Mouse (Mus musculus) hindbrain, embryonic 16.5 days (tissue): ENCODE data around the gene Elavl2. TPM values are rescaled to one million over a fixed set of nuclear protein-coding genes. Genes with fewer than 3 reads are reported as not detected.

Experiments used
- ATAC-seq: fragments of 200-750 bp; cut with Nextera tagmentation; 2 replicates; pipeline ENCODE4 v1.8.0; 2017; ENCODE audit warnings: moderate TSS enrichment, moderate library complexity
- H3K27ac ChIP-seq: fragments of 300-500 bp; sonication (generic); 2 replicates; pipeline ENCODE4 v1.5.1; 2014; ENCODE audit warnings: low read depth, mild to moderate bottlenecking, control low read depth, low read length, moderate library complexity
- H3K27me3 ChIP-seq: fragments of 300-500 bp; sonication (generic); replicated peaks from 2 replicates; pipeline ENCODE4 v1.6.1; 2014; ENCODE audit warnings: low read length; ENCODE audit not compliant: control insufficient read depth, insufficient read depth
- H3K36me3 ChIP-seq: fragments of 300-500 bp; sonication (generic); 2 replicates; pipeline ENCODE4 v1.6.1; 2014; ENCODE audit warnings: mild to moderate bottlenecking, low read length, moderate library complexity, mixed read lengths; ENCODE audit not compliant: control insufficient read depth, insufficient read depth
- H3K4me1 ChIP-seq: fragments of 300-500 bp; sonication (generic); 2 replicates; pipeline ENCODE4 v1.6.1; 2014; ENCODE audit warnings: low read depth, low read length; ENCODE audit not compliant: control insufficient read depth, insufficient read depth
- H3K4me2 ChIP-seq: fragments of 300-500 bp; sonication (generic); 2 replicates; pipeline ENCODE4 v1.6.1; 2014; ENCODE audit warnings: mild to moderate bottlenecking, low read length, control low read depth, moderate library complexity
- H3K4me3 ChIP-seq: fragments of 300-500 bp; sonication (generic); 2 replicates; pipeline ENCODE4 v1.5.1; 2014; ENCODE audit warnings: mild to moderate bottlenecking, low read length, control low read depth, moderate library complexity
- H3K9ac ChIP-seq: fragments of 300-500 bp; sonication (generic); 2 replicates; pipeline ENCODE4 v1.6.1; 2014; ENCODE audit warnings: low read depth, mild to moderate bottlenecking, control low read depth, low read length, moderate library complexity
- H3K9me3 ChIP-seq: fragments of 300-500 bp; sonication (generic); 2 replicates; pipeline ENCODE4 v1.6.1; 2014; ENCODE audit warnings: mild to moderate bottlenecking, low read length, moderate library complexity; ENCODE audit not compliant: control insufficient read depth
- WGBS: fragments of 180-500 bp; shearing (Covaris S2); extraction: QIAGEN DNeasy Blood & Tissue Kit; methylation state at CpG from one replicate; pipeline ENCODE4 v1.1.7; 2014; 5-methylcytosine and 5-hydroxymethylcytosine counted together
- polyA plus RNA-seq: library from polyadenylated mRNA; unstranded; fragments of >200 nt; fragmentation: Nextera tagmentation; extraction: Ambion mirVana; gene quantifications from 2 replicates; pipeline ENCODE4 v1.2.1, GENCODE M21; 2015

Elavl2 gene
- polyA plus RNA-seq, 1 experiment from 2014 or later = 148 TPM

- peaks cover 6% of the 10 kb centered on the region for H3K4me1 ChIP-seq
- WGBS = 3% methylated on average over 9 of the region's 9 CpGs
- no peaks in the 10 kb centered on the region for H3K27me3 ChIP-seq
- no peaks in the 10 kb centered on the region for H3K36me3 ChIP-seq
- no peak overlapping the region for H3K27ac ChIP-seq
- H3K4me3 ChIP-seq = no peak overlapping the region
- H3K9ac ChIP-seq = no peak overlapping the region
- ATAC-seq = no peak
- H3K4me2 ChIP-seq = peak overlapping the region; percentile 77
- H3K9me3 ChIP-seq = no peaks in the 10 kb centered on the region
These were observed 21.0 kb downstream of the Elavl2 start for GRCm38 (mm10) chr4:91379559-91379958.

DNA sequence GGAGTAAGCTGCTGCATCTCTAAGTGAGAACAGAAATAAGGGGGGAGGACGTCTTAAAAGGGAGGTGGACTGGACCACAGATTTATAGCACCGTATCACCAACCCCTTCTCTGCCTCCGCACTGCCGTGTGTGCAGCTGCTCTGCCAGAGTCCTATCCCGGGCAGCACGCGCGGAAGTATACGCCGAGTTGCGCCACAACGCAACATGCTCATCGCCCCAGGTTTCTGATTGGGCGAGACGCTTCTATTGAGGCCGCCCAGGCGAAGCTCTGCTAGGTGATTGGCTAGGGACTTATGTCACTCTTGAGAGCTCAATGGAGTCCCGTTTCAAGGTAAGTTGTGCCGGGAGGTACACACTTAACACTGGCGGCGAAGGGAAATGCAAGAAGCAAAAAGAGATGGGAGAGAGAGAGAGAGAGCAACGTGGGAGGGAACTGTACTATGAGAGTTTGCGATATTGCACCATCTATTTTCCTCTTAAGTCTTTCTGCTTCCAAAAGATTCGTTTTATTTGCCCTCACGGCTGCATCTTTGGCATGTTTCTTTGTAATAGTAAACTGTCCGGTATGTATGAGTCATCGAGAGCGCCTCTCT lies 24.2 kb downstream of the Elavl2 start:
- no peaks in the 10 kb centered on the region for H3K36me3 ChIP-seq
- H3K27ac ChIP-seq = peak overlapping the region; percentile 93
- WGBS = under 1% methylated on average over 28 of the region's 28 CpGs
- peaks cover 9% of the 10 kb centered on the region for H3K4me1 ChIP-seq
- H3K4me3 ChIP-seq = peak overlapping the region; percentile 87
- no peaks in the 10 kb centered on the region for H3K9me3 ChIP-seq
- peak overlapping the region; percentile 59 for H3K4me2 ChIP-seq
- H3K27me3 ChIP-seq = no peaks in the 10 kb centered on the region
- H3K9ac ChIP-seq = peak overlapping the region; percentile 86
- ATAC-seq = peak; percentile 95

- Histone ChIP-seq H3K4me3 (peak overlapping the region; percentile 87), H3K27ac (peak overlapping the region; percentile 93), H3K9ac (peak overlapping the region; percentile 86), H3K36me3 (no peaks in the 10 kb centered on the region), H3K9me3 (no peaks in the 10 kb centered on the region), H3K4me2 (peak overlapping the region; percentile 59), H3K4me1 (peaks cover 12% of the 10 kb centered on the region), H3K27me3 (no peaks in the 10 kb centered on the region)
- WGBS = 0% methylated on average over 7 of the region's 7 CpGs
- ATAC-seq = no peak
These were observed 25.3 kb downstream of the Elavl2 start for GRCm38 (mm10) chr4:91375372-91375687.

DNA sequence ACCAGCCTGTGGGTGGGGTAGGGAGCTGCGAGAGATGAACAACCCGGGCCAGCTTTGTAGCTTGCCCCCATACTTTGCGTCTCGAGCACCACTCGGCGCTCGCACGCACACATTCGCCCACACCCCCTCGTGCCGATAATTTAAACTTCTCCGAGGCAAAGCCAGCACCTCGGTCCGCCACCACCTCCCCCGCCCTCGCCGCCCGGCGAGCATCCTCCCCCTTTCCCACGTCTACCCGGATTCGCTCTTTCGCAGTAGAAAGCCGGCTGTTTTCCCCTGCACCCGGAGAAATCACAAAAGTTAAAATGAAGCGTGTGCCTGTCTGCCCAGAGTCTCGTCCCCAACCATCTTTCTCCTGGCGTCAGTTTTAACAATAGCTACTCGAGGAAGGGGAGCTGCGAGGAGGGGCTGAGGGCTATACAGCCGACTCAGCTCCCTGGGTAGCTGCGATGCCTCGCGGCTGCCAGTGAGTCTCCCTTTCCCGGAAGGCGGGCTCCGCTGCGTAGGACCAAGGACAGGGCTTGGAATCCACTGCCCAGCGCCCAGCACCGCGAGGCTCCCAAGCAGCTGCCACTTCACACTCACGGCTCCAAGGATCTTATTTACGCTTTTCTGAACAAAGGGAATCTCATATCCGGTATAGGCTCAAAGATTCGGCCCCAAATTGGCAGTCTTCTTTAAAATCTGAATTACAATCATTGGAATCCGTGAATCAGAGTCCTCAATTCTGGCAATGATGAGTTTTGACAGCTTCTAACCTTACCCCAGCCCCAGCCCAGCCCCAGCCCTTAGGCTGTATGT lies 25.8 kb downstream of the Elavl2 start:
- Histone ChIP-seq H3K4me3 (peak overlapping the region; percentile 87), H3K9me3 (no peaks in the 10 kb centered on the region), H3K27me3 (no peaks in the 10 kb centered on the region), H3K36me3 (no peaks in the 10 kb centered on the region), H3K9ac (peak overlapping the region; percentile 86), H3K4me1 (peaks cover 13% of the 10 kb centered on the region), H3K27ac (peak overlapping the region; percentile 93), H3K4me2 (peak overlapping the region; percentile 59)
- ATAC-seq = peak; percentile 15
- under 1% methylated on average over 45 of the region's 46 CpGs for WGBS

- WGBS = 3% methylated on average over 13 of the region's 13 CpGs
- Histone ChIP-seq H3K9ac (peak overlapping the region; percentile 86), H3K36me3 (no peaks in the 10 kb centered on the region), H3K27me3 (no peaks in the 10 kb centered on the region), H3K4me2 (peak overlapping the region; percentile 59), H3K9me3 (no peaks in the 10 kb centered on the region), H3K27ac (peak overlapping the region; percentile 89), H3K4me3 (peak overlapping the region; percentile 87), H3K4me1 (peaks cover 17% of the 10 kb centered on the region)
- ATAC-seq = no peak
These were observed 27.7 kb downstream of the Elavl2 start for GRCm38 (mm10) chr4:91372844-91373243.

- no peaks in the 10 kb centered on the region for H3K27me3 ChIP-seq
- peak; percentile 62 for ATAC-seq
- H3K9ac ChIP-seq = peak overlapping the region; percentile 88
- H3K4me2 ChIP-seq = peak overlapping the region; percentile 59
- H3K36me3 ChIP-seq = no peaks in the 10 kb centered on the region
- 0% methylated on average over 37 of the region's 44 CpGs for WGBS
- H3K9me3 ChIP-seq = no peaks in the 10 kb centered on the region
- H3K27ac ChIP-seq = peak overlapping the region; percentile 89
- H3K4me1 ChIP-seq = peaks cover 17% of the 10 kb centered on the region
- H3K4me3 ChIP-seq = peak overlapping the region; percentile 87
These were observed 28.8 kb downstream of the Elavl2 start for GRCm38 (mm10) chr4:91371819-91372215.

DNA sequence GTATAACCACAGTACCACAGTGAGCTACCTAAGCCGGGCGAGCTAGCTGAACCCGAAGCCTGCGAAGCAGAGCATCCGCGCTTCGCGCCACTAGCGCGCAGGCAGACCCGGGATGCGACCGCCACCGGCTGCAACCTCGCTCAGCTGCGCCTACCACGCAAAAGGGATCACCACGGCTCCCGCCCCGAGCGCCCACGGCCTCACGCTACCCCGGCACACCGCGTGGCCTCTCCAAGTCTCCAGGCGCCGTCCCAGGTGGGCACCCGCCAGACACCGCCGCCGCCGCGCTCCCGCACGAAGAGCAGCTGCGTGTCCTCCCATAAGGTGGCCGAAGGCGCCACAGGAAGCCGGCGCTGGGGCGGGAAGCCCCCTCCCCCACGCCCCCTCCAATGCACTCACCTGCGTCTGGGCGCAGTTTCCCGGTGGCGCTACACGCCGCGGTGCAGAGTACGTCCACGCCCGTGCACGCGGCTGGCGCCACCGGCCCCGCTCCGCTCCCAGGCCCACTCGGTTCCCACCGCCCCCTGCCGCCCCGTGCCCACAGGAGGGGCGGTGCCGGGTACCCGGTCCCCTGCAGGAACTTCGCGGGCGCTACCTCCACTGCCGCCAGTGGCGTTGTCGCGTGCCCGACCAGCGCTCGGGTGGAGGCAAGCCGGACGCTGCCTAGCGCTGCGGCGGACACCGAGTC lies 29.3 kb downstream of the Elavl2 start:
- no peaks in the 10 kb centered on the region for H3K9me3 ChIP-seq
- peak overlapping the region; percentile 59 for H3K4me2 ChIP-seq
- peak; percentile 55 for ATAC-seq
- peak overlapping the region; percentile 88 for H3K9ac ChIP-seq
- H3K27ac ChIP-seq = peak overlapping the region; percentile 89
- under 1% methylated on average over 62 of the region's 82 CpGs for WGBS
- H3K4me1 ChIP-seq = peaks cover 17% of the 10 kb centered on the region
- no peaks in the 10 kb centered on the region for H3K27me3 ChIP-seq
- H3K4me3 ChIP-seq = peak overlapping the region; percentile 87
- no peaks in the 10 kb centered on the region for H3K36me3 ChIP-seq

- WGBS = 74% methylated on average over 12 of the region's 12 CpGs
- ATAC-seq = no peak
These were observed 35.3 kb downstream of the Elavl2 start for GRCm38 (mm10) chr4:91365276-91365675.

DNA sequence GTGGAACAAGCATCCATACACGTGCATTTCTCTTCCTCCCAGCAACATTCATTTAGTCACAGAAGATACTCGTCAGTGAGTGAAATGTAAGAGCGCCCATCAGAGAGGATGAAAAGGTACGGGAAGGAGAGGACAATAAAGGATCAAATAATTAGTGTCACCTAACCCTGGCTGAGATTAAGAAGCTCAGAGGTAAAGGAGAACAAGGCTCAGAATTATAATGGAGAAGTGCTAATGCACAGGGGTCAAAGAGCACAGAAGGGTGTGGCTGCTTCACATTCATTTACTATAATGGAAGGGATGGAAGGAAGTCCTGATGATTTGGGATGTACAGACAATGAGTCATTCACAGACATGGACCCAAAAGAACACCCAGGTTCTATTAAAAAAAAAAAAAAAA lies 36.6 kb downstream of the Elavl2 start:
- ATAC-seq = no peak
- Histone ChIP-seq H3K27ac (no peak overlapping the region), H3K9me3 (no peaks in the 10 kb centered on the region), H3K4me1 (peaks cover 7% of the 10 kb centered on the region), H3K4me3 (no peak overlapping the region), H3K36me3 (no peaks in the 10 kb centered on the region), H3K9ac (no peak overlapping the region), H3K4me2 (no peak overlapping the region), H3K27me3 (no peaks in the 10 kb centered on the region)
- 60% methylated on average over 4 of the region's 4 CpGs for WGBS

More at GRCm38 (mm10) chr4:91365276-91365675, 35.3 kb downstream of the Elavl2 start:
- no peak overlapping the region for H3K9ac ChIP-seq
- H3K4me3 ChIP-seq = no peak overlapping the region
- H3K4me1 ChIP-seq = peaks cover 14% of the 10 kb centered on the region
- no peaks in the 10 kb centered on the region for H3K36me3 ChIP-seq
- no peaks in the 10 kb centered on the region for H3K27me3 ChIP-seq
- no peak overlapping the region for H3K27ac ChIP-seq
- H3K9me3 ChIP-seq = no peaks in the 10 kb centered on the region
- H3K4me2 ChIP-seq = no peak overlapping the region
